Mouse (Mus musculus) layer of hippocampus, postnatal 14 days (tissue): ENCODE measurements at regions not wholly inside any gene's neighbourhood (a gene's known extent, or its start where the extent isn't known, plus 50 kb on each side); places are given as distances from the start of the nearest gene placed in this dataset.

Source experiments
- DNase-seq, 2 experiments: peaks; one replicate each; pipeline ENCODE4 v3.0.0; 2021 to 2022; ENCODE audit warnings: low spot score in 2 of 2, mixed read lengths in 1 of 2

- DNase-seq = no peak
Observed at GRCm38 (mm10) chr13:55893154-55894018, 57.4 kb upstream of the Pitx1 start.

DNA sequence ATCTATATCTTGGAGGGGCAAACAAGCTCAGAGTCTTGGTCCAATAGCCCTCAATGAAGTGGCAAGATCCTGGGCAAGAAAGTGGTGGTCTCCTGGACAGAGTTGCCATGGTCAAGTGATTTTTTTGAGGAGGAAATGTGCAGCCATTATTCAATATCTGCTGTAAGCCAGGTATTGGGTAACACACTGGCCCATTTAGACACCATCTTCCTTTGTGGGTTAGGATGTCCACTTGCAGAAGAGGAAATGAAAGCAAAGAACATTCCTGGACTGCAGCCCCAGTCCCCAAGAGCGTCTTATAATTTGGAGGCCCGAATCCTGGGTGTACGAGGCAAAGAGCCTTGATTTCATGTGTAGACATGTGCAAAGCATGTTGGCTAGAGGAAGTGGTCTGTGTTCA lies 56.3 kb upstream of the Pitx1 start:
- no peak for DNase-seq

DNA sequence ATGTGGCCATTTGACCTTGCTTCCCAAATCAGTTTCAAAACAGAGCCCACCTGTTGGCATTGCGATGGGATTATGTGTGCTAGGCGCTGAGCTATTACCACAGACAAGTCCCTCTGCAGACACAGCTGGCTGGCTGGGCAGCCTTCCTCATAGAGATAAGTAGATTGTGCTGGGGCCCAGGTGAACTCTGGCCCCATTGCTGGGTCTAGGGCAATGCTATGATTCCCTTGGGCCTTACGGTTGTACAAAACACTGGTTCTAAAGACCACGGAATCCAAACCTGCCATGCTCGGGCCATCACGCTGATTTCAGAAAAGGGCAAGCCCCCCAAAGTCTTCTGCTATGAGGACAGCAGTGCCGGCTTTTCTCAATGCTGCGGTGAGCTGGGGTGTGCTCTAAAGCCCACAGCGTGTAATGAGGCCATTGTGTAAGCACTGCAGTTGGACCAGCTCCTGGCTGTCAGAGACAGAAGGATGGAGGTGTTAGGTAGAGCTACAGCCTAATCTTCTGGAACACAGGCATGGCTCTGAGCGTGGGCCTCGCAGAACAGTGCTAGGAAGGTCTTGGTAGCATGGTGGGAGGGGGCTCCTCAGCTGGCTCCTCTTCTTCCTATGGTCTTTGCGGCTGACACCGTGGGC lies 51.2 kb upstream of the Pitx1 start:
- DNase-seq = no peak
